Mouse (Mus musculus) bone marrow, adult 2 months (tissue): ENCODE data around the gene Wdr4. TPM values are rescaled to one million over a fixed set of nuclear protein-coding genes. Genes with fewer than 3 reads are reported as not detected.
"Not testable (repeated sequence)": the region's sequence is repeated elsewhere in the genome, so short reads cannot be mapped to it uniquely, and the experiment has no call there.

Source experiments
- H3K27ac ChIP-seq: fragments of 200-500 bp; 2 replicates; pipeline ENCODE4 v1.5.1; 2012; ENCODE audit warnings: low read depth, mild to moderate bottlenecking, control low read depth, inconsistent platforms, low read length; ENCODE audit not compliant: control insufficient read depth, poor library complexity, insufficient read depth
- H3K4me1 ChIP-seq: fragments of 200-500 bp; 2 replicates; pipeline ENCODE4 v1.6.1; 2011; ENCODE audit warnings: low read length; ENCODE audit not compliant: control insufficient read depth, insufficient read depth
- H3K4me3 ChIP-seq: fragments of 200-500 bp; replicated peaks from 2 replicates; pipeline ENCODE3; 2011; ENCODE audit warnings: mild to moderate bottlenecking, low read depth, low read length, control low read depth; ENCODE audit not compliant: control insufficient read depth
- CTCF ChIP-seq: fragments of 200-500 bp; IDR thresholded peaks from 2 replicates; pipeline ENCODE4 v1.5.1; 2011; ENCODE audit warnings: low read length, control low read depth; ENCODE audit not compliant: control insufficient read depth, insufficient read depth
- POLR2A ChIP-seq: fragments of 200-500 bp; IDR thresholded peaks from 2 replicates; pipeline ENCODE4 v1.6.1; 2011; ENCODE audit warnings: low read depth, mild to moderate bottlenecking, control low read depth, low read length, borderline replicate concordance; ENCODE audit not compliant: control insufficient read depth
- WGBS: fragments of 180-500 bp; shearing (Covaris S2); methylation state at CpG from one replicate; pipeline ENCODE4 v1.1.7; 2018; 5-methylcytosine and 5-hydroxymethylcytosine counted together
- polyA plus RNA-seq: library from polyadenylated mRNA; stranded (reverse); fragments of >200 nt; gene quantifications from 2 replicates; pipeline ENCODE4 v1.2.4, GENCODE M21; 2011; ENCODE audit warnings: low replicate concordance; ENCODE audit not compliant: missing spikeins, insufficient read depth, insufficient read length

Gene Wdr4
- polyA plus RNA-seq, 1 experiment, result 13.6 TPM

DNA sequence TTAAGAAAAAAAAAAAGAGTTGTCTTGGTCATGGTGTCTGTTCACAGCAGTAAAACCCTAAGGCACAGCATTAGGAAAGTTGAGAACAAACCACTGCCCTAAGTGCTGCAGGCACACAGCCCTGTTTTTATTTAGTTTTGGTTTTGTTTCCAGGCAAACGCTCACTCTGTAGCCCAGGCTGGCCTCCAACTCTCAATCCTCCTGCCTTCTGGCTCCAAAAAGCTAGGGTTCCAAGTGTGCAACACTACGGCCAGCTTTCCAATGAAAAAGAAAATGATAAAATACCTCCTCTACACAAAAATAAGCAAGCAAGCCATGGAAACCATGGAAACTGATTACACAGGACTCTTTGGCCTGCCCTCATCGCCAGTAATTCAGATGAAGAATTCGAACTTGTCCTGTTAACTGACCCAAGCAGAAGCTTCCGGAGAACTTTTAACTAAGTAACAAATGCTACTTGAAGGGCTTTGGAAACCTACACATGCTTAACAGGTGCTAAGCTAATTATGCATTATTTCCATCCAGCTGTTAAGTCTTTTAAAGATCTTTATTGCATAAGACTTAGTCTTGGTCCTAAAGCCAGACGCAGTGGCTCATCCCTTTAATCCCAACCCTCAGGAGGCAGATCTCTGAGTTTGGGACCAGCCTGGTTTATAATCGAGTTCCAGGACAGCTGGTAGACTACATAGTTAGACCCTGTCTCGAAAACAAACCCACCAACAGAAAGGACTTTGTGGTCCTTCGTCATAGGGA, 26.8 kb upstream of the Wdr4 start:
- Histone ChIP-seq H3K27ac (no peak overlapping the region), H3K4me1 (no peaks in the 10 kb centered on the region; the same call in 1 of the 2 replicates), H3K4me3 (no peak overlapping the region)
- no peak for TF ChIP-seq POLR2A
- TF ChIP-seq CTCF, result no peak
- WGBS, result 82% methylated on average over 9 of the region's 9 CpGs

DNA sequence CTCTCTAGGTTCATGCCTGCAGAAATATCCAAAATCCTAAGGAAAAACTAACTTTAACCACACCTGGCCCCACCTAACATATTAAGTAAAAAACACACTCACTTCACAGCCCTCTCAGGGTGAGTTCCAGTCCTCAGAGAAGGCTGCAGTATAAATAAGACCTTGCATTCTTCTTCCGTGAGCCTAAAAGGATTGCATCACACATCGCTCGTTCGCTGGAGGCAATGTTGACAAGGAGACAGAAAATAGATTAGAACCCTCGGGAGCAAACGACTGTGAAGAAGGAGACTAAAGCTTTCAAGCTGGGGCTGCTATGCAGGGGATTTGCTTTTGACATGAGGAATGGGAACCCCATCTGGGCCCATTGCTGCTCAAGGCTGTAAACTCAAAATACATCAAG, 23.8 kb upstream of the Wdr4 start:
- Histone ChIP-seq H3K4me3 (no peak overlapping the region), H3K27ac (no peak overlapping the region), H3K4me1 (no peaks in the 10 kb centered on the region; the same call in 1 of the 2 replicates)
- TF ChIP-seq CTCF (no peak), POLR2A (no peak)
- WGBS, result 47% methylated on average over 6 of the region's 6 CpGs

DNA sequence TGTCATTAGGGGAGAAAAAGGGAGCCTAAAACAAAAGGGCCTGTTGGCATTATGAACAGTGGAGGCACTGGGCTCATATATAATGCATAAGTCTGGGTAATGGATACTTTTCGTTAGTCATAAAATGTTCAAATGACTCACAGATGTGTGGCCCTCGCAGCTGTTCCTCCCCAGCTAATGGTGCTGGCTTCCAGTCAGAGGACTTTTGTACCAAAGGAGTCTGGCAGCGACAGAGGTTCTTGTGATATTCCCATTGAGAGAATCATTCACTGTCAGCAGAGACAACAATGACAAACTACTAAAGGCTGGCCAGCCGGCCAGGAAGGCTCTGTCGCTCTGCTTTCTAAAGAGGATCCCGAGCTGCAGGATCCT, 21.7 kb upstream of the Wdr4 start:
- H3K4me1 ChIP-seq, result no peaks in the 10 kb centered on the region; the same call in 1 of the 2 replicates
- no peak for TF ChIP-seq POLR2A
- no peak for TF ChIP-seq CTCF
- no peak overlapping the region for H3K27ac ChIP-seq
- 81% methylated on average over 6 of the region's 6 CpGs for WGBS
- H3K4me3 ChIP-seq, result no peak overlapping the region

DNA sequence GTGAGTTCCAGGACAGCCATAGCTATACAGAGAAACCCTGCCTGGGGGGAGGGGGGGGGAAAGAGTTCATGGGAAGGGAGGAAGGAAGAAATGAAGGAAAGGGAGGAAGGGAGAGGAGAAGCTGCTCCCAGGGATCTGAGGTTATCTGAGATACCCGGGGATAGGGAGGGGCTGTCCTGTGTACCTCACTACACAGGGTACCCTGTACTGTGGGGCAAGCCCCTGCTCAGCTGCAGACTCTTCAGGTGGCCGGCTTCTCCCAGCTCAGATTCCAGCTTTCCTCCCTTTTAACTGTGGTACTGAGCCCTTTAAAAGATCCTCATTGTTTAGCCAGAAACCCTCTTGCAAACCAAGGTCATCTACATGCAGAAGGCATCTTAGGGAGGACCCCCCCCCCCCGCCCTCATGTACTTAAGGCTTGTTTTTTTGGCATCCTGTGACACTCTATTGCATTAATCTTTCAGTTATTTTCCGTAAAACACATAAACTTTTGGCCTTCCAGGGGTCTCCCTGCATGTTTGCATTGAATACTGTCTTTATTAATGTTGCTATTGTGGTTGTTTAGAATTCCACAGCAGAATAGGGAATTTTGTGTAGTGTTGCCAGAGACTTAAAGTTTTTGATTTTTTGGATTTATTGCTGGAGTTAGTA, 21.2 kb upstream of the Wdr4 start:
- 71% methylated on average over 4 of the region's 4 CpGs for WGBS
- no peaks in the 10 kb centered on the region; the same call in 1 of the 2 replicates for H3K4me1 ChIP-seq
- TF ChIP-seq CTCF (no peak), POLR2A (no peak)
- no peak overlapping the region for H3K27ac ChIP-seq
- no peak overlapping the region for H3K4me3 ChIP-seq

DNA sequence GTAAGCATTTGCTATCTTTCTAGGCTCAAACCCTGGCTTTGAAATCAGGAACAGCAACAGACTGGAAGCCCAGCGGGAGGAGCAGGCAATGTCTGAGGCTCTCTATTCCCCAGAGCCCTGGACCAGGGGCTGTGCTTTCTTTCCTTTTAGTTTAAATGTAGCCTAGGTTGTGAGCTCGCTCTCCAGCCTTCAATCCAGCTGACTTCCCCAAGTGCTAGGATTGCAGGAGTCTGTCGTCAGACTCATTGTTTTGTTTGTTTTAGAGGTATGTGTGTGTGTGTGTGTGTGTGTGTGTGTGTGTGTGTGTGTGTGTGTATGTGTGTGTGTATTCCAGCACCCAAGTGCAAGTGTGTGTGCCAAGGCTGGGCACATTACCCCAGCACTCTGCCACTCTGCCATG, 20.3 kb upstream of the Wdr4 start:
- 60% methylated on average over 3 of the region's 3 CpGs for WGBS
- Histone ChIP-seq H3K27ac (no peak overlapping the region), H3K4me1 (no peaks in the 10 kb centered on the region; the same call in 1 of the 2 replicates), H3K4me3 (no peak overlapping the region)
- no peak for TF ChIP-seq CTCF
- TF ChIP-seq POLR2A, result no peak

DNA sequence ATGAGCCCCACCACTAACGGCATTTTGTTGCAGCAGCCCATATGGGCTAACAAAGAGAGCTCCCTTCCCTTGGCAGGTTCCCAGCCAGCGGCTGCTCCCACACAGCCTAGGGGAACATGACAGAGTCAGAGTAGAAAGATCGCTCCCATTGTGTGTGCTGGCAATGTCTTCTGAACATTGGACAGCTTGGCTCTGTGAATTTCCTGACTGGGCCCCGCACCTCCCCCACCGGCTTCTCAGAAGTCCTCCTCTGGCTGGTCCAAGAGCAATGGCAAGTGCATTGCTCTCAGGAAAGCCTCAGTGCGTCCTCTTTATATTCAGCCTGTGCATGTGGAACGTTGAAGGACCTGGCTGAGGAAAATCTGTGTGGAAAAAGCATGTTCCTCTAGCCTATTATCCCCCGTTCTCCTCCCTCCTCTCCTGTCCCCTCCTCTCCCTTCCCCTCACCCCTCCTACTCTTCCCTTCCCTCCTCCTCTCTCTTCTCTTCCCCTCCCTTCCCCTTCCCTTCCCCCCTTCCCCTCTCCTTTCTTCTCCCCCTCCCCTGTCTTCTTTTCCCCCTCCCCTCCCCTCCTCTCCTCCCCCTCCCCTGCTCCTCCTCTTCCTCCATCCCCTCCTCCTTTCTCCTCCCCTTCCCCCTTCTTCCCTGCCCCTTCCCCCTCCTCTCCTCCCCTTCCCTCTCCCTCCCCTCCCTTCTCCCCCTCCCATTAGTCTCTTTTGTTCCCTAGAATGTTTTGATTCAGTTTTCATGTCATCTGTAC, 16.3 kb upstream of the Wdr4 start:
- Histone ChIP-seq H3K4me3 (no peak overlapping the region), H3K4me1 (no peaks in the 10 kb centered on the region), H3K27ac (no peak overlapping the region)
- 32% methylated on average over 8 of the region's 8 CpGs for WGBS
- TF ChIP-seq POLR2A (no peak), CTCF (no peak)

DNA sequence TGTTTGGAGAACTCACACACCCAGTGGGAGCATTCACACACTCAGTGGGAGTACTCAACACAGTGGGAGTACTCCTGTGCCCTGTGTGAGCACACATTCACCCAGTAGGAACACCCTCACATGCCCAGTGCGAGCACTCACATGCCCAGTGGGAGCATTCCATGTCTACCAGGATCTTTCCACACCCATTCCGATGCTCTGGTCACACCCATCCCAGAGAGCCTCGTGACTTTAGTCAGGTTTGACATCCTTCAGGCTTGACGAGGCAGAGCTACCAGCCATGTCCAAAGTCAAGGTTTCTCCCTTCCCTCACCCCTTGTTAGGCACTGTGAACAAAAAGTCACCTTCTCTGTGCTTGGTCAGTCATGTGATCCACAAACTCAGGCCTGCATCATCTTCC, 15.6 kb upstream of the Wdr4 start:
- TF ChIP-seq CTCF (no peak), POLR2A (no peak)
- no peak overlapping the region for H3K27ac ChIP-seq
- H3K4me1 ChIP-seq, result no peaks in the 10 kb centered on the region
- WGBS, result 73% methylated on average over 4 of the region's 4 CpGs
- no peak overlapping the region for H3K4me3 ChIP-seq

DNA sequence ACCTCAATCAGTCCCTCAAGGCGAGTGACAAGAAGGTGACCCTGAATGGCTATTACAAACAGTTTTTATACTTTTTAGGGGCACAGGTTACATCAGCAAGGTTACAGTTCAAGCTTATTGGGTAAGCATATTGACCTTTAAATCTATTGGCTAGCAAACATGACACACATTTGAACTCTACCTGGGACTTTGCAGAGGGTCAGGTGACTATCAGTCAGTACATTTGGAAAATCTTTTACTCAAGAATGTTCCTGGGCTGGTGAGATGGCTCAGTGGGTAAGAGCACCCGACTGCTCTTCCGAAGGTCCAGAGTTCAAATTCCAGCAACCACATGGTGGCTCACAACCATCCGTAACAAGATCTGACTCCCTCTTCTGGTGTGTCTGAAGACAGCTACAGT, 12.6 kb upstream of the Wdr4 start:
- 81% methylated on average over 4 of the region's 4 CpGs for WGBS

More for the DNA sequence above, 12.6 kb upstream of the Wdr4 start:
- H3K27ac ChIP-seq, H3K4me1 ChIP-seq, H3K4me3 ChIP-seq: not testable (repeated sequence)
